Mouse (Mus musculus) kidney, embryonic 15.5 days (tissue): Measurements from ENCODE around the gene Msh3. TPM values are rescaled to one million over a fixed set of nuclear protein-coding genes. Genes with fewer than 3 reads are reported as not detected.

Experiments
- ATAC-seq: fragments of 200-750 bp; cut with Nextera tagmentation; replicated peaks from 2 replicates; pipeline ENCODE4 v1.8.0; 2017; ENCODE audit warnings: moderate TSS enrichment; ENCODE audit not compliant: low FRiP score
- H3K27ac ChIP-seq: fragments of 300-500 bp; sonication (generic); 2 replicates; pipeline ENCODE4 v1.5.1; 2015; ENCODE audit warnings: mild to moderate bottlenecking, inconsistent platforms
- H3K27me3 ChIP-seq: fragments of 300-500 bp; sonication (generic); 2 replicates; pipeline ENCODE4 v1.6.1; 2015; ENCODE audit warnings: inconsistent platforms
- H3K36me3 ChIP-seq: fragments of 300-500 bp; sonication (generic); 2 replicates; pipeline ENCODE4 v1.6.1; 2015; ENCODE audit warnings: inconsistent platforms
- H3K4me1 ChIP-seq: fragments of 300-500 bp; sonication (generic); 2 replicates; pipeline ENCODE4 v1.6.1; 2015; ENCODE audit warnings: inconsistent platforms
- H3K4me2 ChIP-seq: fragments of 300-500 bp; sonication (generic); 2 replicates; pipeline ENCODE4 v1.6.1; 2015; ENCODE audit warnings: moderate library complexity, mild to moderate bottlenecking, inconsistent platforms
- H3K4me3 ChIP-seq: fragments of 300-500 bp; sonication (generic); replicated peaks from 2 replicates; pipeline ENCODE4 v1.5.1; 2015; ENCODE audit warnings: mild to moderate bottlenecking, inconsistent platforms
- H3K9ac ChIP-seq: fragments of 300-500 bp; sonication (generic); 2 replicates; pipeline ENCODE4 v1.6.1; 2015; ENCODE audit warnings: mild to moderate bottlenecking, inconsistent platforms
- H3K9me3 ChIP-seq: fragments of 300-500 bp; sonication (generic); replicated peaks from 2 replicates; pipeline ENCODE4 v1.6.1; 2016; ENCODE audit warnings: inconsistent platforms
- WGBS: fragments of 180-500 bp; shearing (Covaris S2); methylation state at CpG from one replicate; pipeline ENCODE4 v1.1.7; 2015; ENCODE audit warnings: mixed read lengths; 5-methylcytosine and 5-hydroxymethylcytosine counted together
- polyA plus RNA-seq: library from polyadenylated mRNA; unstranded; fragments of >200 nt; fragmentation: Nextera tagmentation; extraction: Ambion mirVana; gene quantifications from 2 replicates; pipeline ENCODE4 v1.2.1, GENCODE M21; 2015

Gene Msh3
- polyA plus RNA-seq, 1 experiment from 2014 or later = 29.6 TPM

GRCm38 (mm10) chr13:92356376-92356775, 1.6 kb upstream of the Msh3 start:
- Histone ChIP-seq H3K27ac (no peak overlapping the region), H3K4me2 (peak overlapping the region; percentile 97), H3K4me3 (peak overlapping the region; percentile 73), H3K27me3 (no peaks in the 10 kb centered on the region), H3K36me3 (peaks cover 32% of the 10 kb centered on the region), H3K9me3 (no peaks in the 10 kb centered on the region), H3K4me1 (peaks cover 24% of the 10 kb centered on the region), H3K9ac (0 out of 2 replicates have a peak overlapping the region, but pooled peaks have one; percentile 5)
- no peak for ATAC-seq
- 80% methylated on average over 7 of the region's 7 CpGs for WGBS

GRCm38 (mm10) chr13:92355272-92355643, 455 bp upstream of the Msh3 start:
- no peaks in the 10 kb centered on the region for H3K9me3 ChIP-seq
- H3K4me1 ChIP-seq = peaks cover 24% of the 10 kb centered on the region
- ATAC-seq = peak; percentile 57
- H3K9ac ChIP-seq = peak overlapping the region; percentile 70
- peaks cover 30% of the 10 kb centered on the region for H3K36me3 ChIP-seq
- WGBS = under 1% methylated on average over 24 of the region's 24 CpGs
- H3K27me3 ChIP-seq = no peaks in the 10 kb centered on the region
- H3K27ac ChIP-seq = peak overlapping the region; percentile 96
- H3K4me3 ChIP-seq = peak overlapping the region; percentile 73
- H3K4me2 ChIP-seq = peak overlapping the region; percentile 97

- H3K9ac ChIP-seq = peak overlapping the region; percentile 49
- H3K27ac ChIP-seq = peak overlapping the region; percentile 46
- peaks cover 21% of the 10 kb centered on the region for H3K36me3 ChIP-seq
- 10% methylated on average over 4 of the region's 4 CpGs for WGBS
- peaks cover 24% of the 10 kb centered on the region for H3K4me1 ChIP-seq
- peak overlapping the region; percentile 73 for H3K4me3 ChIP-seq
- no peaks in the 10 kb centered on the region for H3K27me3 ChIP-seq
- H3K9me3 ChIP-seq = no peaks in the 10 kb centered on the region
- H3K4me2 ChIP-seq = peak overlapping the region; percentile 97
- ATAC-seq = peak; percentile 0; the same call in 1 of the 2 replicates
These were observed 847 bp downstream of the Msh3 start for GRCm38 (mm10) chr13:92353956-92354355.

GRCm38 (mm10) chr13:92351100-92351499, 3.7 kb downstream of the Msh3 start:
- H3K4me2 ChIP-seq = no peak overlapping the region
- 88% methylated on average over 6 of the region's 6 CpGs for WGBS
- H3K9me3 ChIP-seq = no peaks in the 10 kb centered on the region
- no peak overlapping the region for H3K4me3 ChIP-seq
- no peak overlapping the region for H3K9ac ChIP-seq
- ATAC-seq = no peak
- H3K4me1 ChIP-seq = peaks cover 17% of the 10 kb centered on the region
- peaks cover 38% of the 10 kb centered on the region for H3K36me3 ChIP-seq
- no peaks in the 10 kb centered on the region for H3K27me3 ChIP-seq
- H3K27ac ChIP-seq = no peak overlapping the region

- peaks cover 80% of the 10 kb centered on the region for H3K36me3 ChIP-seq
- 58% methylated on average over 5 of the region's 5 CpGs for WGBS
- ATAC-seq = no peak; the same call in 1 of the 2 replicates
These were observed 8.5 kb downstream of the Msh3 start for GRCm38 (mm10) chr13:92346338-92346737.

DNA sequence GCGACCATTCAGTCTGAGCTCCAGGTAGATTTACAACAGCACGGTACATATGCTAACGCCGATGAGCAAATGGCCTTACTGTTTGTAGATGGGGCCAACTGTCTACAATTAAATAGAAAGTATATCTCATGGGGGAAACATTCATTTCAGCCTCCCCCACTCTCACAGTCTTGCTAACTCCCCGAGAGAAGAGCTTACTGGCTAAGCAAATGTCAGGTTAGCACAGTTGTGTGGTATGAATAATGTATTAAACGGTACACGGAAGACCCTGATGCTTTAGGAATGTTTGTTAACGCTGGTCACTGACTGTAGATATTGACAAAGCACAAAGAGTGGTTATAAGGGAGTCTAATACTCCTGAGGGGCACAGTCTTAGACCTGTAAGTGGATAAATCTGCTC, 10.8 kb downstream of the Msh3 start:
- H3K4me1 ChIP-seq = no peaks in the 10 kb centered on the region
- H3K4me3 ChIP-seq = no peak overlapping the region
- ATAC-seq = no peak
- H3K9me3 ChIP-seq = no peaks in the 10 kb centered on the region
- WGBS = 95% methylated on average over 8 of the region's 8 CpGs
- H3K27me3 ChIP-seq = no peaks in the 10 kb centered on the region
- H3K4me2 ChIP-seq = no peak overlapping the region
- H3K36me3 ChIP-seq = peaks cover 85% of the 10 kb centered on the region
- H3K27ac ChIP-seq = no peak overlapping the region
- H3K9ac ChIP-seq = no peak overlapping the region

More at GRCm38 (mm10) chr13:92346338-92346737, 8.5 kb downstream of the Msh3 start:
- no peak overlapping the region for H3K27ac ChIP-seq
- H3K9ac ChIP-seq = no peak overlapping the region
- H3K4me1 ChIP-seq = no peaks in the 10 kb centered on the region
- no peak overlapping the region for H3K4me3 ChIP-seq
- no peaks in the 10 kb centered on the region for H3K9me3 ChIP-seq
- no peaks in the 10 kb centered on the region for H3K27me3 ChIP-seq
- no peak overlapping the region for H3K4me2 ChIP-seq

DNA sequence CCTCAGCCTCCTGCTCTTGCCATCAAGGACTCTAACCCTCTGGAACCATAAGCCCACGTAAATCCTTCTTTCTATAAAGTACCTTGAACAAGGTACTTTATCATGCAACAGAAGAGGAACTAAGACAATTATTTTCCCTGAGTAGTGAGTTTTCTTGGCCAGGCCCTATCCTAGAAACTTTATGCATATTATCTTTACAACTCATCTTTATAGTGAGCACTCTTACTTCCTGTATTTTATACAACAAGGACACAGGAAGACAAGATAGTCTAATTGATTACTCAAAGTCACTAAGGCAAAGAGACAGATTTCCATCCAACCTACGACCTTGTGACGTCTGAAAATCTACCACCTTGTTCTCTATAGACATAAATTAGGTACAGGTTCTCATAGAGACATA, 15.0 kb downstream of the Msh3 start:
- Histone ChIP-seq H3K4me1 (no peaks in the 10 kb centered on the region), H3K4me3 (no peak overlapping the region), H3K27ac (no peak overlapping the region), H3K9ac (no peak overlapping the region), H3K9me3 (no peaks in the 10 kb centered on the region), H3K4me2 (no peak overlapping the region), H3K36me3 (peaks cover 53% of the 10 kb centered on the region), H3K27me3 (no peaks in the 10 kb centered on the region)
- WGBS = 76% methylated on average over 3 of the region's 3 CpGs
- ATAC-seq = no peak

- Histone ChIP-seq H3K4me2 (no peak overlapping the region), H3K4me1 (no peaks in the 10 kb centered on the region), H3K36me3 (peaks cover 37% of the 10 kb centered on the region), H3K9ac (no peak overlapping the region), H3K4me3 (no peak overlapping the region), H3K9me3 (no peaks in the 10 kb centered on the region), H3K27ac (no peak overlapping the region), H3K27me3 (no peaks in the 10 kb centered on the region)
- WGBS = 81% methylated on average over 6 of the region's 6 CpGs
- ATAC-seq = no peak
These were observed 16.9 kb downstream of the Msh3 start for GRCm38 (mm10) chr13:92337773-92338462.

DNA sequence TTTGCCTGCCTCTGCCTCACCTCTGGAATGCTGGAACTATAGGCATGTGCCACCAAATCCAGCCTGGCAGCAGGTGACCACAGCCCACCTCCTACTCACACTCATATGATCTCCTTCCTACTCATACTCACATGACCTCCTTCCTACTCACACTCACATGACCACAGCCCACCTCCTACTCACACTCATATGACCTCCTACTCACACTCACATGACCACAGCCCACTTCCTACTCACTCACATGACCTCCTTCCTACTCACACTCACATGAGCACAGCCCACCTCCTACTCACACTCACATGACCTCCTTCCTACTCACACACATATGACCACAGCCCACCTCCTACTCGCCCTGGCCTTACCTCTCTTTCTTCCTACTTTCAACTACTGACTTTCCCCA, 17.9 kb downstream of the Msh3 start:
- WGBS = 90% methylated on average over 1 of the region's 1 CpGs
- ATAC-seq = no peak
- peaks cover 4% of the 10 kb centered on the region; the same call in 1 of the 2 replicates for H3K4me1 ChIP-seq

DNA sequence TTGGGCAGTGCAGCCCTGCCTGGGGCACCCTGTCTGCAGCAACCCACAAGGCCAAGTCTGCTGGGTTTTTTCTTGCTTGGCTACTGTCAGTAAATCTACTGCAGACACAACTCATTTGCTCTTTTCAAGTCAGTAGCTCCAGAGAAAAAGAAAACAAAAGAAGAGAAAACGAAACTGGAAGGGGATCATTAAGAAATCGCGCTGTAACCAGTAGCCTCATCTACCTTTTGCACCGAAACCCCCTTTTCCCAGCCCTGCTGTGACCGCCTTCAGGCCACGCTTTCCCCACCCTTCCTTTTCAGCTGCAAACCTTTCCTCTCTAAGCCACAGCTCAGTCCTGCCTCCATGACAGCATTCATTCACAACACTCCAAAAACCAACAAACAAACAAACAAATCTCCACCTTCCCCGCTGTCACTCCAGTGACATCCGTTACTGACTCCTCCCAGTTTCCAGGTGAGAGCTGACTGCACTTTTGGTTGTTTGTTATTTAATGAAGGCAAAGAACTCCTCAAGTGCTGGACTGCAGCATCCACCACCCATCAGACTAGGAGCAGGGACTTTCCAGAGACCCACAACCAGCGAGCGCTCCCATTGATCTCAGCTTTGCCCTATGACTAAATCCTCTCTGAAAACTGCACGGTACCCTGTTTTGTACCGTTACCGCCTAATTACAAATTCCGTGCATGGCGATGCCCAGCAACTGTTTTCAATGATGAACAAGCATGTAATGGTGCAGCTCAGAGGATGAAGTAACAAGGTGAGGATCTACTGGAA, 22.5 kb downstream of the Msh3 start:
- H3K36me3 ChIP-seq = peaks cover 37% of the 10 kb centered on the region
- H3K4me3 ChIP-seq = no peak overlapping the region
- H3K9ac ChIP-seq = no peak overlapping the region
- no peak overlapping the region for H3K27ac ChIP-seq
- no peaks in the 10 kb centered on the region for H3K27me3 ChIP-seq
- no peak overlapping the region for H3K4me2 ChIP-seq
- no peak for ATAC-seq
- WGBS = 83% methylated on average over 15 of the region's 15 CpGs
- no peaks in the 10 kb centered on the region for H3K9me3 ChIP-seq
- peaks cover 4% of the 10 kb centered on the region; the same call in 1 of the 2 replicates for H3K4me1 ChIP-seq

More for the DNA sequence above, 17.9 kb downstream of the Msh3 start:
- Histone ChIP-seq H3K9me3 (no peaks in the 10 kb centered on the region), H3K4me3 (no peak overlapping the region), H3K27ac (no peak overlapping the region), H3K4me2 (no peak overlapping the region), H3K36me3 (peaks cover 30% of the 10 kb centered on the region), H3K9ac (no peak overlapping the region), H3K27me3 (no peaks in the 10 kb centered on the region)

- Histone ChIP-seq H3K9me3 (no peaks in the 10 kb centered on the region), H3K27me3 (no peaks in the 10 kb centered on the region), H3K36me3 (peaks cover 38% of the 10 kb centered on the region), H3K27ac (no peak overlapping the region), H3K4me2 (no peak overlapping the region), H3K9ac (no peak overlapping the region), H3K4me3 (no peak overlapping the region), H3K4me1 (peaks cover 4% of the 10 kb centered on the region; the same call in 1 of the 2 replicates)
- WGBS = 91% methylated on average over 3 of the region's 3 CpGs
- ATAC-seq = no peak
These were observed 24.2 kb downstream of the Msh3 start for GRCm38 (mm10) chr13:92330621-92331020.

DNA sequence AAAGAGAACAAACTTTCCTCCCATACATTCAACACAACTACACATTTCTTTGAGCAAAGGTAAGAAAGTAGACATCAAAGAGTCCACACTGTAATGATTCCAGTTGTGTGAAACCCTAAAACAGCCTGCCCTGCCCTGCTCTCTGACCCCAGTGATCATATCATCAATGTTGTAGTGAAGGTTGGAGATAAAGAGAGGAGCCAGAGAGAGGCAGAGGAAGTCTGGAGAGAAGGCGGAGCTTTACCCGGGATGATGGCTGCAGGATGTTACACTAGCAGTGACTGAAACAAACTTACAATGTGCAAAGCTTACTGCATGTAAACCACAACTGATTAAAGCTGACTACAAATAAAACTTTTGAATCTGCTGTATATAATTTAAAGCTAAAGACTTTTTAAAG, 26.8 kb downstream of the Msh3 start:
- no peaks in the 10 kb centered on the region for H3K9me3 ChIP-seq
- H3K4me3 ChIP-seq = no peak overlapping the region
- no peak for ATAC-seq
- no peak overlapping the region for H3K9ac ChIP-seq
- 81% methylated on average over 2 of the region's 2 CpGs for WGBS
- H3K36me3 ChIP-seq = peaks cover 37% of the 10 kb centered on the region
- no peak overlapping the region for H3K27ac ChIP-seq
- H3K4me2 ChIP-seq = no peak overlapping the region
- H3K27me3 ChIP-seq = no peaks in the 10 kb centered on the region
- H3K4me1 ChIP-seq = peaks cover 4% of the 10 kb centered on the region; the same call in 1 of the 2 replicates
